Mouse (Mus musculus): ENCODE measurements at regions not wholly inside any gene's neighbourhood (a gene's known extent, or its start where the extent isn't known, plus 50 kb on each side); places are given as distances from the start of the nearest gene placed in this dataset.

- no peak for TF ChIP-seq CTCF (IDR thresholded peaks at IDR 0.05; ENCODE audit: control insufficient read depth, insufficient read depth, low read length)
- no peak for TF ChIP-seq POLR2A (IDR thresholded peaks at IDR 0.05; ENCODE audit: borderline replicate concordance, control insufficient read depth, low read depth, low read length)
These were observed 1544.7 kb upstream of the Zeb2 start for GRCm38 (mm10) chr2:46661876-46662275.
